8 mouse cellular contexts compared by ENCODE assay signal in genomic region chr7:123982461-123983038, GRCm38 (mm10). TPM values are rescaled to one million over a fixed set of nuclear protein-coding genes. Genes with fewer than 3 reads are reported as not detected.
DNase-seq lines count a peak whose midpoint lies in the region; ATAC-seq and TF ChIP-seq lines count a peak whose summit lies in the region.

Gene Hs3st4, plus strand, starts transcription at chr7:123982869.

- no peak within 1 kb of the TSS for H3K9ac ChIP-seq in lung, postnatal 0 days (replicated peaks; ENCODE audit: low read depth)
- no peak within 1 kb of the TSS for H3K9ac ChIP-seq in intestine, postnatal 0 days (ENCODE audit: low read depth, low read length)
- peak within 1 kb of the TSS; percentile 49 for H3K9ac ChIP-seq in midbrain, embryonic 11.5 days (ENCODE audit: low read length)

- no peak for TF ChIP-seq CTCF in lung, postnatal 0 days (IDR thresholded peaks at IDR 0.05)
- no peak for TF ChIP-seq CTCF in intestine, postnatal 0 days (IDR thresholded peaks at IDR 0.05; ENCODE audit: low read depth)

- no peaks in the 10 kb centered on the region for H3K4me1 ChIP-seq in lung, postnatal 0 days (ENCODE audit: insufficient read depth, low read depth, low read length)
- no peaks in the 10 kb centered on the region for H3K4me1 ChIP-seq in intestine, postnatal 0 days (replicated peaks; ENCODE audit: control insufficient read depth, insufficient read depth, low read length)
- H3K4me1 ChIP-seq in midbrain, embryonic 11.5 days (ENCODE audit: control insufficient read depth, insufficient read depth, low read length), result peaks cover 6% of the 10 kb centered on the region; the same call in 1 of the 2 replicates

- peaks cover 26% of the 10 kb centered on the region for H3K27me3 ChIP-seq in lung, postnatal 0 days (replicated peaks; ENCODE audit: insufficient read depth, low read length)
- H3K27me3 ChIP-seq in intestine, postnatal 0 days (replicated peaks; ENCODE audit: control insufficient read depth, insufficient read depth, low read length), result peaks cover 54% of the 10 kb centered on the region
- H3K27me3 ChIP-seq in midbrain, embryonic 11.5 days (ENCODE audit: control insufficient read depth, insufficient read depth, low read length), result peaks cover 52% of the 10 kb centered on the region

- no peak for TF ChIP-seq EP300 in lung, postnatal 0 days (IDR thresholded peaks at IDR 0.05)

- WGBS in lung, postnatal 0 days, result 2% methylated on average over 29 of the region's 74 CpGs
- whole genome bisulfite sequencing in intestine, postnatal 0 days, result under 1% methylated on average over 51 of the region's 74 CpGs
- under 1% methylated on average over 54 of the region's 74 CpGs for WGBS in midbrain, embryonic 11.5 days

- ATAC-seq in lung, postnatal 0 days, result no peak
- ATAC-seq in intestine, postnatal 0 days, result no peak
- ATAC-seq in midbrain, embryonic 11.5 days (ENCODE audit: low FRiP score), result peak; percentile 61
- no peak for ATAC-seq in erythroid progenitor cell, adult 5-6 weeks (replicated peaks; ENCODE audit: low FRiP score, poor library complexity, severe bottlenecking)

- peak; percentile 21 for DNase-seq in adrenal gland, postnatal 10 days
- no peak for DNase-seq in adrenal gland, adult (ENCODE audit: inconsistent age in 2 of 2, low spot score in 1 of 2)
- no peak for DNase-seq in lung, postnatal 0 days (ENCODE audit: low spot score)
- DNase-seq in lung, adult 18-20 months, result no peak
- DNase-seq in midbrain, embryonic 11.5 days (ENCODE audit: low spot score, missing footprints), result peak; percentile 92
- DNase-seq in urinary bladder, postnatal 10 days (ENCODE audit: low spot score), result no peak

- no peaks in the 10 kb centered on the region for H3K9me3 ChIP-seq in lung, postnatal 0 days (ENCODE audit: low read length)
- no peaks in the 10 kb centered on the region for H3K9me3 ChIP-seq in intestine, postnatal 0 days (ENCODE audit: control insufficient read depth)
- no peaks in the 10 kb centered on the region for H3K9me3 ChIP-seq in midbrain, embryonic 11.5 days (ENCODE audit: control insufficient read depth, low read length)

- H3K36me3 ChIP-seq in lung, postnatal 0 days (ENCODE audit: insufficient read depth, low read length), result no peaks in the 10 kb centered on the region
- no peaks in the 10 kb centered on the region for H3K36me3 ChIP-seq in intestine, postnatal 0 days (ENCODE audit: control insufficient read depth, insufficient read depth)
- H3K36me3 ChIP-seq in midbrain, embryonic 11.5 days (ENCODE audit: control insufficient read depth, insufficient read depth, low read length), result no peaks in the 10 kb centered on the region

- H3K27ac ChIP-seq in lung, postnatal 0 days (ENCODE audit: low read length), result no peak within 1 kb of the TSS
- no peak within 1 kb of the TSS for H3K27ac ChIP-seq in intestine, postnatal 0 days (ENCODE audit: low read depth, low read length)
- H3K27ac ChIP-seq in midbrain, embryonic 11.5 days (ENCODE audit: low read depth, low read length), result no peak within 1 kb of the TSS

- peak within 1 kb of the TSS; percentile 58 for H3K4me2 ChIP-seq in lung, postnatal 0 days (replicated peaks; ENCODE audit: low read depth, low read length)
- peak within 1 kb of the TSS; percentile 62 for H3K4me2 ChIP-seq in intestine, postnatal 0 days (replicated peaks; ENCODE audit: low read depth)
- H3K4me2 ChIP-seq in midbrain, embryonic 11.5 days, result peak within 1 kb of the TSS; percentile 96

- H3K4me3 ChIP-seq in lung, postnatal 0 days (ENCODE audit: low read depth, low read length), result peak within 1 kb of the TSS; percentile 30
- H3K4me3 ChIP-seq in intestine, postnatal 0 days (ENCODE audit: low read depth, low read length), result peak within 1 kb of the TSS; percentile 32
- peak within 1 kb of the TSS; percentile 65 for H3K4me3 ChIP-seq in midbrain, embryonic 11.5 days (ENCODE audit: low read depth, low read length)

RNA-seq across cellular contexts. Expression of gene Hs3st4, which starts in this region (rescaled TPM):
- total RNA-seq in adrenal gland, postnatal 10 days (2021), result under 1 TPM in 1 of 2 experiments, not detected in 1; 0.09 TPM
- not detected in 2 replicates for polyA plus RNA-seq in lung, postnatal 0 days (2015; fragmentation: Nextera tagmentation; extraction: Ambion mirVana)
- polyA plus RNA-seq in intestine, postnatal 0 days (2015; fragmentation: Nextera tagmentation; extraction: Ambion mirVana), result not detected in 2 replicates
- polyA plus RNA-seq in midbrain, embryonic 11.5 days (2014; fragmentation: Nextera tagmentation; extraction: Ambion mirVana), result 0.18 and 0.22 TPM in 2 replicates
- not detected in 2 replicates for total RNA-seq in erythroid progenitor cell, adult 5-6 weeks (2015; ENCODE audit: low replicate concordance)
- total RNA-seq in erythroid progenitor cell, adult 5-6 weeks (2017; ENCODE audit: low replicate concordance), result not detected in 2 replicates

Comparison
In these comparisons a context has a peak if more than half of its experiments do, and no peak if none do; other contexts are left out.
1. Peak in DNase-seq in adrenal gland, postnatal 10 days; RNA of the gene not detected or under 1 TPM.
2. Peak in DNase-seq, ATAC-seq, H3K4me3 ChIP-seq, H3K9ac ChIP-seq and H3K4me2 ChIP-seq in midbrain, embryonic 11.5 days; RNA of the gene not detected or under 1 TPM.